9 mouse cellular contexts compared by ENCODE assay signal in genomic region chr11:101155151-101155550, GRCm38 (mm10). TPM values are rescaled to one million over a fixed set of nuclear protein-coding genes. Genes with fewer than 3 reads are reported as not detected.
DNase-seq lines count a peak whose midpoint lies in the region; ATAC-seq and TF ChIP-seq lines count a peak whose summit lies in the region.
"Had no signal": no experiment of that assay in that cellular context is flagged by ENCODE, and none has a peak within 500 bp of the region (broad histone marks: within the 10 kb centered on the region; RNA-seq: fewer than 3 reads in every experiment).

No protein-coding gene starts in this region.

- no peak overlapping the region for H3K4me3 ChIP-seq in heart, postnatal 0 days (ENCODE audit: low read depth, low read length)
- no peak overlapping the region for H3K4me3 ChIP-seq in heart, embryonic 10.5 days
- H3K4me3 ChIP-seq in E14TG2a.4 (replicated peaks; ENCODE audit: low read length): peak overlapping the region; percentile 74; the same call in 1 of the 2 replicates
- no peak overlapping the region for H3K4me3 ChIP-seq in embryonic facial prominence, embryonic 13.5 days
- H3K4me3 ChIP-seq in midbrain, embryonic 12.5 days: no peak overlapping the region; the same call in 1 of the 2 replicates

- H3K4me2 ChIP-seq in heart, postnatal 0 days (ENCODE audit: low read depth, low read length): peak overlapping the region; percentile 65; the same call in 1 of the 2 replicates
- peak overlapping the region; percentile 80; the same call in 1 of the 2 replicates for H3K4me2 ChIP-seq in embryonic facial prominence, embryonic 13.5 days
- peak overlapping the region; percentile 65; the same call in 1 of the 2 replicates for H3K4me2 ChIP-seq in midbrain, embryonic 12.5 days (replicated peaks)

- TF ChIP-seq EP300 in heart, postnatal 0 days (IDR thresholded peaks at IDR 0.05; ENCODE audit: low read depth): no peak

- no peak overlapping the region for H3K9ac ChIP-seq in heart, postnatal 0 days (replicated peaks; ENCODE audit: low read depth, low read length)
- H3K9ac ChIP-seq in embryonic facial prominence, embryonic 13.5 days: no peak overlapping the region
- no peak overlapping the region for H3K9ac ChIP-seq in midbrain, embryonic 12.5 days (replicated peaks)

- WGBS in heart, postnatal 0 days: 73% methylated on average over 6 of the region's 6 CpGs
- WGBS in heart, embryonic 10.5 days: 67% methylated on average over 6 of the region's 6 CpGs
- 64% methylated on average over 6 of the region's 6 CpGs for WGBS in embryonic facial prominence, embryonic 13.5 days
- 66% methylated on average over 6 of the region's 6 CpGs for WGBS in midbrain, embryonic 12.5 days

- H3K27me3 ChIP-seq in heart, postnatal 0 days (ENCODE audit: control insufficient read depth, insufficient read depth, low read length): no peaks in the 10 kb centered on the region
- H3K27me3 ChIP-seq in heart, embryonic 10.5 days (ENCODE audit: insufficient read depth, poor library complexity, severe bottlenecking): peaks cover 18% of the 10 kb centered on the region
- peaks cover 33% of the 10 kb centered on the region for H3K27me3 ChIP-seq in E14TG2a.4 (ENCODE audit: insufficient read depth, low read length)
- H3K27me3 ChIP-seq in embryonic facial prominence, embryonic 13.5 days: no peaks in the 10 kb centered on the region
- H3K27me3 ChIP-seq in midbrain, embryonic 12.5 days: peaks cover 32% of the 10 kb centered on the region

- H3K9me3 ChIP-seq in heart, postnatal 0 days (replicated peaks; ENCODE audit: control insufficient read depth, low read length): no peaks in the 10 kb centered on the region
- no peaks in the 10 kb centered on the region for H3K9me3 ChIP-seq in heart, embryonic 10.5 days
- H3K9me3 ChIP-seq in E14TG2a.4 (ENCODE audit: low read length): no peaks in the 10 kb centered on the region
- H3K9me3 ChIP-seq in embryonic facial prominence, embryonic 13.5 days: no peaks in the 10 kb centered on the region
- no peaks in the 10 kb centered on the region for H3K9me3 ChIP-seq in midbrain, embryonic 12.5 days

- TF ChIP-seq CTCF in heart, postnatal 0 days (IDR thresholded peaks at IDR 0.05; ENCODE audit: low read depth): no peak
- no peak for TF ChIP-seq CTCF in E14TG2a.4 (conservative IDR thresholded peaks at IDR 0.05; ENCODE audit: low read length)

- peaks cover 9% of the 10 kb centered on the region for H3K4me1 ChIP-seq in heart, postnatal 0 days (ENCODE audit: control insufficient read depth, insufficient read depth)
- peaks cover 12% of the 10 kb centered on the region for H3K4me1 ChIP-seq in heart, embryonic 10.5 days
- H3K4me1 ChIP-seq in E14TG2a.4 (replicated peaks; ENCODE audit: low read depth, low read length): peaks cover 20% of the 10 kb centered on the region
- H3K4me1 ChIP-seq in embryonic facial prominence, embryonic 13.5 days: peaks cover 9% of the 10 kb centered on the region
- peaks cover 12% of the 10 kb centered on the region for H3K4me1 ChIP-seq in midbrain, embryonic 12.5 days

- no peak for DNase-seq in heart, postnatal 0 days (ENCODE audit: low spot score)
- DNase-seq in heart, embryonic 10.5 days (ENCODE audit: low spot score): no peak
- DNase-seq in urinary bladder, adult 2 months (ENCODE audit: low spot score): no peak
- no peak for DNase-seq in adrenal gland, adult 18-20 months (ENCODE audit: low spot score in 2 of 2)
- DNase-seq: gastrocnemius, postnatal 36 days had no signal

- no peak for ATAC-seq in heart, postnatal 0 days (ENCODE audit: insufficient read depth, low read depth)
- no peak for ATAC-seq in embryonic facial prominence, embryonic 13.5 days (ENCODE audit: insufficient number of reproducible peaks, insufficient read depth, low FRiP score, low TSS enrichment, low read depth)
- ATAC-seq in midbrain, embryonic 12.5 days (ENCODE audit: low FRiP score, low read depth): no peak

- no peak overlapping the region for H3K27ac ChIP-seq in heart, postnatal 0 days (ENCODE audit: low read depth)
- H3K27ac ChIP-seq in heart, embryonic 10.5 days: no peak overlapping the region
- no peak overlapping the region for H3K27ac ChIP-seq in embryonic facial prominence, embryonic 13.5 days
- no peak overlapping the region for H3K27ac ChIP-seq in midbrain, embryonic 12.5 days (replicated peaks)

- H3K36me3 ChIP-seq in heart, postnatal 0 days (replicated peaks; ENCODE audit: control insufficient read depth, insufficient read depth, low read length): no peaks in the 10 kb centered on the region
- no peaks in the 10 kb centered on the region for H3K36me3 ChIP-seq in heart, embryonic 10.5 days
- no peaks in the 10 kb centered on the region for H3K36me3 ChIP-seq in E14TG2a.4 (ENCODE audit: insufficient read depth, low read length)
- no peaks in the 10 kb centered on the region for H3K36me3 ChIP-seq in embryonic facial prominence, embryonic 13.5 days
- no peaks in the 10 kb centered on the region for H3K36me3 ChIP-seq in midbrain, embryonic 12.5 days

RNA-seq across cellular contexts. Expression of gene Tubg2, which starts 0.6 kb away (rescaled TPM):
- total RNA-seq in heart, postnatal 0 days (2014; rRNA removed; ENCODE audit: low replicate concordance): 0.08 TPM in 1 of 2 replicates, not detected in the other
- polyA plus RNA-seq in heart, postnatal 0 days (2015; fragmentation: Nextera tagmentation; extraction: Ambion mirVana): 1.8 and 2.1 TPM in 2 replicates
- polyA plus RNA-seq in heart, embryonic 10.5 days (2016; fragmentation: Nextera tagmentation; extraction: Ambion mirVana): 3.0 and 4.2 TPM in 2 replicates
- polyA plus RNA-seq in embryonic facial prominence, embryonic 13.5 days (2015; fragmentation: Nextera tagmentation; extraction: Ambion mirVana): 12.6 and 12.9 TPM in 2 replicates
- polyA plus RNA-seq in midbrain, embryonic 12.5 days (2016; fragmentation: Nextera tagmentation; extraction: Ambion mirVana): 9.0 and 10.3 TPM in 2 replicates
- 3.3 and 5.0 TPM in 2 replicates for polyA plus RNA-seq in urinary bladder, adult 2 months (2012; rRNA removed)
- 1 to 10 TPM; 5.9 to 6.4 TPM for total RNA-seq in adrenal gland, adult 18-20 months (2021)

RNA-seq across cellular contexts. Expression of gene Cntnap1, which starts 15.2 kb away (rescaled TPM):
- total RNA-seq in heart, postnatal 0 days (2014; rRNA removed; ENCODE audit: low replicate concordance): 0.54 and 1.4 TPM in 2 replicates
- polyA plus RNA-seq in heart, postnatal 0 days (2015; fragmentation: Nextera tagmentation; extraction: Ambion mirVana): 0.20 and 0.21 TPM in 2 replicates
- polyA plus RNA-seq in heart, embryonic 10.5 days (2016; fragmentation: Nextera tagmentation; extraction: Ambion mirVana): 0.39 and 0.44 TPM in 2 replicates
- 0.50 and 1.2 TPM in 2 replicates for polyA plus RNA-seq in embryonic facial prominence, embryonic 13.5 days (2015; fragmentation: Nextera tagmentation; extraction: Ambion mirVana)
- polyA plus RNA-seq in midbrain, embryonic 12.5 days (2016; fragmentation: Nextera tagmentation; extraction: Ambion mirVana): 0.74 and 0.94 TPM in 2 replicates
- 4.2 and 5.8 TPM in 2 replicates for polyA plus RNA-seq in urinary bladder, adult 2 months (2012; rRNA removed)
- total RNA-seq in adrenal gland, adult 18-20 months (2021): 1 to 10 TPM; 6.4 to 7.3 TPM

RNA-seq across cellular contexts. Expression of gene Plekhh3, which starts 16.0 kb away (rescaled TPM):
- 22.0 and 23.2 TPM in 2 replicates for total RNA-seq in heart, postnatal 0 days (2014; rRNA removed; ENCODE audit: low replicate concordance)
- 9.5 and 10.6 TPM in 2 replicates for polyA plus RNA-seq in heart, postnatal 0 days (2015; fragmentation: Nextera tagmentation; extraction: Ambion mirVana)
- polyA plus RNA-seq in heart, embryonic 10.5 days (2016; fragmentation: Nextera tagmentation; extraction: Ambion mirVana): 5.6 and 6.4 TPM in 2 replicates
- 9.7 and 10.2 TPM in 2 replicates for polyA plus RNA-seq in embryonic facial prominence, embryonic 13.5 days (2015; fragmentation: Nextera tagmentation; extraction: Ambion mirVana)
- polyA plus RNA-seq in midbrain, embryonic 12.5 days (2016; fragmentation: Nextera tagmentation; extraction: Ambion mirVana): 12.3 and 12.6 TPM in 2 replicates
- polyA plus RNA-seq in urinary bladder, adult 2 months (2012; rRNA removed): 33.9 and 35.6 TPM in 2 replicates
- total RNA-seq in adrenal gland, adult 18-20 months (2021): 10 to 100 TPM; 24.3 to 25.6 TPM
- polyA plus RNA-seq: activated CD4-positive, CD25-positive, alpha-beta regulatory T cell, adult 4 months had no signal

RNA-seq across cellular contexts. Expression of gene Ccr10, which starts 20.1 kb away (rescaled TPM):
- 0.19 TPM in 1 of 2 replicates, not detected in the other for total RNA-seq in heart, postnatal 0 days (2014; rRNA removed; ENCODE audit: low replicate concordance)
- polyA plus RNA-seq in heart, postnatal 0 days (2015; fragmentation: Nextera tagmentation; extraction: Ambion mirVana): 0.31 and 0.52 TPM in 2 replicates
- polyA plus RNA-seq in heart, embryonic 10.5 days (2016; fragmentation: Nextera tagmentation; extraction: Ambion mirVana): 0.16 and 0.19 TPM in 2 replicates
- 0.15 and 0.27 TPM in 2 replicates for polyA plus RNA-seq in embryonic facial prominence, embryonic 13.5 days (2015; fragmentation: Nextera tagmentation; extraction: Ambion mirVana)
- polyA plus RNA-seq in midbrain, embryonic 12.5 days (2016; fragmentation: Nextera tagmentation; extraction: Ambion mirVana): 0.10 and 0.17 TPM in 2 replicates
- 0.19 and 0.21 TPM in 2 replicates for polyA plus RNA-seq in urinary bladder, adult 2 months (2012; rRNA removed)
- total RNA-seq in adrenal gland, adult 18-20 months (2021): under 1 TPM in 1 of 2 experiments, not detected in 1; 0.51 TPM
- total RNA-seq: gastrocnemius, postnatal 36 days had no signal

RNA-seq across cellular contexts. Expression of gene Tubg1, which starts 35.4 kb away (rescaled TPM):
- 47.4 and 54.8 TPM in 2 replicates for total RNA-seq in heart, postnatal 0 days (2014; rRNA removed; ENCODE audit: low replicate concordance)
- 38.7 and 39.4 TPM in 2 replicates for polyA plus RNA-seq in heart, postnatal 0 days (2015; fragmentation: Nextera tagmentation; extraction: Ambion mirVana)
- polyA plus RNA-seq in heart, embryonic 10.5 days (2016; fragmentation: Nextera tagmentation; extraction: Ambion mirVana): 103 and 110 TPM in 2 replicates
- polyA plus RNA-seq in embryonic facial prominence, embryonic 13.5 days (2015; fragmentation: Nextera tagmentation; extraction: Ambion mirVana): 69.7 and 77.2 TPM in 2 replicates
- polyA plus RNA-seq in midbrain, embryonic 12.5 days (2016; fragmentation: Nextera tagmentation; extraction: Ambion mirVana): 96.3 and 97.4 TPM in 2 replicates
- 4.3 and 11.0 TPM in 2 replicates for polyA plus RNA-seq in urinary bladder, adult 2 months (2012; rRNA removed)
- total RNA-seq in adrenal gland, adult 18-20 months (2021): 10 to 100 TPM; 32.9 to 37.0 TPM
